Mouse (Mus musculus) megakaryocyte-erythroid progenitor cell, adult 5 weeks (primary cell): Measurements from ENCODE around the gene Sypl. TPM values are rescaled to one million over a fixed set of nuclear protein-coding genes. Genes with fewer than 3 reads are reported as not detected.

Experiments
- polyA plus RNA-seq: library from polyadenylated mRNA; stranded (reverse); fragments of >175 nt; gene quantifications from 2 replicates; pipeline ENCODE4 v1.2.3, GENCODE M21; 2012

Gene Sypl
- polyA plus RNA-seq: 12.9 and 13.7 TPM in 2 replicates

GRCm38 (mm10) chr12:32953596-32954215 lies at the start of gene Sypl:
Gene Sypl (plus strand): TSS chr12:32953891.

Other genes starting within 250 kb of the Sypl start
- 24.9 and 34.1 TPM in 2 replicates for gene Nampt, start 134.3 kb upstream of the Sypl start, polyA plus RNA-seq
- not detected in 2 replicates for gene Cdhr3, start 139.0 kb downstream of the Sypl start, polyA plus RNA-seq
- gene Atxn7l1, start 193.8 kb downstream of the Sypl start, polyA plus RNA-seq: 47.8 and 53.5 TPM in 2 replicates